Mouse (Mus musculus) cortical plate, adult 2 months (tissue): ENCODE measurements around the gene Wwtr1.

ENCODE experiments used
- CTCF ChIP-seq: fragments of 200-500 bp; IDR thresholded peaks from 2 replicates; pipeline ENCODE4 v1.5.1; 2011; ENCODE audit warnings: mild to moderate bottlenecking, control low read depth, low read length; ENCODE audit not compliant: insufficient read depth; ENCODE audit errors: extremely low read depth
- POLR2A ChIP-seq: fragments of 200-500 bp; IDR thresholded peaks from 2 replicates; pipeline ENCODE4 v1.6.1; 2011; ENCODE audit warnings: mild to moderate bottlenecking, low read length, control low read depth; ENCODE audit not compliant: insufficient read depth; ENCODE audit errors: extremely low read depth

GRCm38 (mm10) chr3:57511816-57512586, 63.7 kb downstream of the Wwtr1 start:
- TF ChIP-seq CTCF (no peak), POLR2A (no peak)
